ENCODE assay signal across 9 mouse cellular contexts in genomic region chr1:154500187-154500866, GRCm38 (mm10).
DNase-seq lines count a peak whose midpoint lies in the region; ATAC-seq lines count a peak whose summit lies in the region.
"Had no signal": no experiment of that assay in that cellular context is flagged by ENCODE, and none has a peak within 500 bp of the region (broad histone marks: within the 10 kb centered on the region; RNA-seq: fewer than 3 reads in every experiment).

No protein-coding gene starts in this region.

- no peaks in the 10 kb centered on the region for H3K27me3 ChIP-seq in forebrain, embryonic 16.5 days (replicated peaks; ENCODE audit: control insufficient read depth, insufficient read depth, low read length)
- no peaks in the 10 kb centered on the region for H3K27me3 ChIP-seq in neural tube, embryonic 15.5 days (replicated peaks)
- H3K27me3 ChIP-seq: liver, embryonic 15.5 days had no signal

- no peak overlapping the region for H3K4me2 ChIP-seq in forebrain, embryonic 16.5 days (ENCODE audit: low read length)
- H3K4me2 ChIP-seq in neural tube, embryonic 15.5 days, result no peak overlapping the region
- H3K4me2 ChIP-seq: liver, embryonic 15.5 days had no signal

- DNase-seq in cerebellum, adult 9-10 months, result peak; percentile 19
- peak; percentile 30 to 39 for DNase-seq in layer of hippocampus, postnatal 36 days
- no peak for DNase-seq in kidney, postnatal 10 days
- no peak for DNase-seq in urinary bladder, postnatal 4 days (ENCODE audit: low spot score in 2 of 2)
- no peak for DNase-seq in adrenal gland, postnatal 4 days (ENCODE audit: low spot score in 2 of 2)

- H3K9me3 ChIP-seq in forebrain, embryonic 16.5 days (ENCODE audit: control insufficient read depth, low read length), result no peaks in the 10 kb centered on the region
- H3K9me3 ChIP-seq in neural tube, embryonic 15.5 days (replicated peaks), result no peaks in the 10 kb centered on the region
- H3K9me3 ChIP-seq: liver, embryonic 15.5 days had no signal

- H3K4me1 ChIP-seq in forebrain, embryonic 16.5 days (replicated peaks; ENCODE audit: control insufficient read depth, insufficient read depth, low read length), result peaks cover 24% of the 10 kb centered on the region
- peaks cover 15% of the 10 kb centered on the region for H3K4me1 ChIP-seq in neural tube, embryonic 15.5 days
- H3K4me1 ChIP-seq: liver, embryonic 15.5 days had no signal

- no peak overlapping the region for H3K9ac ChIP-seq in forebrain, embryonic 16.5 days (replicated peaks; ENCODE audit: low read depth, low read length)
- H3K9ac ChIP-seq in neural tube, embryonic 15.5 days (replicated peaks), result no peak overlapping the region
- H3K9ac ChIP-seq: liver, embryonic 15.5 days had no signal

- 19% methylated on average over 3 of the region's 3 CpGs for WGBS in forebrain, embryonic 16.5 days
- 23% methylated on average over 3 of the region's 3 CpGs for WGBS in neural tube, embryonic 15.5 days

- H3K36me3 ChIP-seq in forebrain, embryonic 16.5 days (ENCODE audit: control insufficient read depth, insufficient read depth), result no peaks in the 10 kb centered on the region
- H3K36me3 ChIP-seq in neural tube, embryonic 15.5 days, result no peaks in the 10 kb centered on the region
- H3K36me3 ChIP-seq: liver, embryonic 15.5 days had no signal

- ATAC-seq in forebrain, embryonic 16.5 days, result peak; percentile 86
- ATAC-seq in neural tube, embryonic 15.5 days (ENCODE audit: low FRiP score), result peak; percentile 89
- ATAC-seq in inflammation-experienced regulatory T-cells, adult 6 months, result no peak

- H3K4me3 ChIP-seq in forebrain, embryonic 16.5 days (replicated peaks; ENCODE audit: low read length), result no peak overlapping the region
- H3K4me3 ChIP-seq in neural tube, embryonic 15.5 days (replicated peaks), result no peak overlapping the region
- H3K4me3 ChIP-seq: liver, embryonic 15.5 days had no signal

- no peak overlapping the region for H3K27ac ChIP-seq in forebrain, embryonic 16.5 days (ENCODE audit: low read length)
- peak overlapping the region; percentile 78 for H3K27ac ChIP-seq in neural tube, embryonic 15.5 days (replicated peaks)
- H3K27ac ChIP-seq: liver, embryonic 15.5 days had no signal

Comparison
In these comparisons a context has a peak if more than half of its experiments do, and no peak if none do; other contexts are left out.
1. DNase-seq: peak in cerebellum, adult 9-10 months (single experiment) and layer of hippocampus, postnatal 36 days (2 of 2); none in kidney, postnatal 10 days (single experiment), urinary bladder, postnatal 4 days (0 of 2) and adrenal gland, postnatal 4 days (0 of 2).